Mouse (Mus musculus) embryonic facial prominence, embryonic 14.5 days (tissue): ENCODE results near the gene Olfr1395. TPM values are rescaled to one million over a fixed set of nuclear protein-coding genes. Genes with fewer than 3 reads are reported as not detected.
A peak's percentile ranks its signal among the peaks of the same experiment; 100 is the strongest.

ENCODE experiments used
- ATAC-seq: fragments of 200-750 bp; cut with Nextera tagmentation; 2 replicates; pipeline ENCODE4 v1.8.0; 2017; ENCODE audit warnings: low read depth, moderate number of reproducible peaks, moderate TSS enrichment
- DNase-seq: peaks from one replicate; pipeline ENCODE4 v3.0.0-alpha.2; 2015; ENCODE audit warnings: low spot score
- H3K27ac ChIP-seq: fragments of 300-500 bp; sonication (generic); replicated peaks from 2 replicates; pipeline ENCODE4 v1.5.1; 2014; ENCODE audit warnings: low read depth, mild to moderate bottlenecking, low read length, moderate library complexity
- H3K27me3 ChIP-seq: fragments of 300-500 bp; sonication (generic); replicated peaks from 2 replicates; pipeline ENCODE4 v1.6.1; 2014; ENCODE audit warnings: low read length; ENCODE audit not compliant: control insufficient read depth, insufficient read depth
- H3K36me3 ChIP-seq: fragments of 300-500 bp; sonication (generic); 2 replicates; pipeline ENCODE4 v1.6.1; 2014; ENCODE audit warnings: low read length, mixed read lengths; ENCODE audit not compliant: control insufficient read depth, insufficient read depth
- H3K4me1 ChIP-seq: fragments of 300-500 bp; sonication (generic); 2 replicates; pipeline ENCODE4 v1.6.1; 2014; ENCODE audit warnings: antibody characterized with exemption, low read length; ENCODE audit not compliant: control insufficient read depth, insufficient read depth
- H3K4me2 ChIP-seq: fragments of 300-500 bp; sonication (generic); 2 replicates; pipeline ENCODE4 v1.6.1; 2014; ENCODE audit warnings: low read depth, mild to moderate bottlenecking, low read length, moderate library complexity, mixed read lengths
- H3K4me3 ChIP-seq: fragments of 300-500 bp; sonication (generic); 2 replicates; pipeline ENCODE4 v1.5.1; 2014; ENCODE audit warnings: low read depth, mild to moderate bottlenecking, low read length
- H3K9ac ChIP-seq: fragments of 300-500 bp; sonication (generic); 2 replicates; pipeline ENCODE4 v1.6.1; 2014; ENCODE audit warnings: low read depth, mild to moderate bottlenecking, low read length, moderate library complexity, mixed read lengths
- H3K9me3 ChIP-seq: fragments of 300-500 bp; sonication (generic); 2 replicates; pipeline ENCODE4 v1.6.1; 2016; ENCODE audit warnings: low read length; ENCODE audit not compliant: control insufficient read depth
- WGBS: fragments of 180-500 bp; shearing (Covaris S2); extraction: QIAGEN DNeasy Blood & Tissue Kit; methylation state at CpG from one replicate; pipeline ENCODE4 v1.1.7; 2014; 5-methylcytosine and 5-hydroxymethylcytosine counted together
- polyA plus RNA-seq: library from polyadenylated mRNA; unstranded; fragments of >200 nt; fragmentation: Nextera tagmentation; extraction: Ambion mirVana; gene quantifications from 2 replicates; pipeline ENCODE4 v1.2.1, GENCODE M21; 2014

Gene Olfr1395
- polyA plus RNA-seq = 0.10 and 0.35 TPM in 2 replicates

DNA sequence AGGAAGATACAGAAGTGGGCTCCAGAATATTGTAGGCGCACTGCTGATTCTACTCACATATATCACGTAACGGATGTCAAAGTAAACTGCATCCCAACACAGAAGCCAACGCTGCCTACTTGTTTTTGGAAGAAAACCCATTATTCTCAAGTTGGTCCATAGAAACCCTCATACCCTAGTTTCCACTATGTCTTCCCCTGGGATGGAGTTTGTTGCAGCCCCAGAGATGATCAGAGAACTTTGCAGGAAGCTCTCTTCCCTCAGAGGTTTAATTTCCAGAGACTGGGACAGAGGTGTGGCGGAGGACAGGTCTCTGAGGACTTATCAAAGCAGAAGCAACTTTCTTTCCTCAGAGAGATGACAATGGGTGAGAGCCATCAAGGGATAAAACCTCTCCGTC is at the start of gene Olfr1395:
Gene Olfr1395, plus strand, starts transcription at position 301 of the 400 bp plus-strand sequence.
- 89% methylated on average over 6 of the region's 6 CpGs for WGBS

GRCm38 (mm10) chr11:49092786-49093185 is 49.3 kb upstream of the Olfr1395 start:
- no peak overlapping the region for H3K27ac ChIP-seq
- no peaks in the 10 kb centered on the region for H3K36me3 ChIP-seq
- no peak overlapping the region for H3K4me2 ChIP-seq
- H3K4me1 ChIP-seq = peaks cover 8% of the 10 kb centered on the region; the same call in 1 of the 2 replicates
- no peak overlapping the region for H3K4me3 ChIP-seq
- no peak overlapping the region for H3K9ac ChIP-seq
- ATAC-seq = no peak
- no peak for DNase-seq
- no peaks in the 10 kb centered on the region for H3K27me3 ChIP-seq
- no peaks in the 10 kb centered on the region for H3K9me3 ChIP-seq
- 87% methylated on average over 2 of the region's 2 CpGs for WGBS

More for the DNA sequence above, at the start of gene Olfr1395:
- no peak for DNase-seq
- H3K27ac ChIP-seq = no peak within 1 kb of the TSS
- H3K27me3 ChIP-seq = no peaks in the 10 kb centered on the region
- no peak within 1 kb of the TSS for H3K4me2 ChIP-seq
- ATAC-seq = no peak
- no peaks in the 10 kb centered on the region for H3K4me1 ChIP-seq
- H3K9me3 ChIP-seq = no peaks in the 10 kb centered on the region
- H3K9ac ChIP-seq = no peak within 1 kb of the TSS
- no peaks in the 10 kb centered on the region for H3K36me3 ChIP-seq
- H3K4me3 ChIP-seq = no peak within 1 kb of the TSS

DNA sequence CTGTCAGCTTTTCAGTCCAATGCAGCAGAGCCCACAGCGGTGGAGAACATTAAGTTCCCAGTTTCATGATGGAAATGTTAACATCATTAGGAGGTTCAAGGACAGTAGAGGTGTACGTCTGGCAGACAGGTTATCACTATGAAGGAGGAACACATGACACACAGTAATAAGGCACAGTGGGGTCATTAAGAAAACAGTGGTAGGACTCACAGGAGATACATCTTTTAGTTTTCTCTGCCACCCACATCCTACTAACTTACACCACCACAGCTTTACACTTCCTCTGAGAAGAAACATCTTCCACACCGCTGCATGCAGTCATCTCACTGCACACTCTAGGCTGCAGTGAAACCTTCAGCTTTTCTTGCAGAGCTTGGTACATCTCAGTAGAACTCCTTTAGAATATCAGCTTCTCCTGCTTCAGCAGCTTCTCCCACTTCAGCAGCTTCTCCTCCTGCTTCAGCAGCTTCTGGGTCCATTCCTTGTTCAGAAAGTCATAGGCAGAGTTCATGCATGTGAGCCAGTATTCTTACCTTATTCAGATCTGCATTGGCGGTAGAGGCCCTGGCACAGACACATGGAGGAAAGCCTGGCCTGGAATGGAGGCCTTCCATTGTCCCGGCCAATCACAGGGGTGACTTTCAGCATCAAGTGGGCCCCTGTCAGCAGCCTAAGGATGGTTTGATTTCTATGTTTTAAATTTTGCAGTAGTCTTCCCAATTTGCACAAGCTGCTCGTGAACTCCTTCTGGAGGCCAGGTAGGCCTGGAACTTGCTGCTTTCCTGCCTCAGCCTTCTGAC is 48.0 kb upstream of the Olfr1395 start:
- Histone ChIP-seq H3K4me1 (no peaks in the 10 kb centered on the region), H3K4me3 (no peak overlapping the region), H3K36me3 (no peaks in the 10 kb centered on the region), H3K4me2 (no peak overlapping the region), H3K9me3 (no peaks in the 10 kb centered on the region), H3K9ac (no peak overlapping the region), H3K27ac (no peak overlapping the region), H3K27me3 (no peaks in the 10 kb centered on the region)
- no peak for DNase-seq
- 83% methylated on average over 6 of the region's 6 CpGs for WGBS
- ATAC-seq = no peak

DNA sequence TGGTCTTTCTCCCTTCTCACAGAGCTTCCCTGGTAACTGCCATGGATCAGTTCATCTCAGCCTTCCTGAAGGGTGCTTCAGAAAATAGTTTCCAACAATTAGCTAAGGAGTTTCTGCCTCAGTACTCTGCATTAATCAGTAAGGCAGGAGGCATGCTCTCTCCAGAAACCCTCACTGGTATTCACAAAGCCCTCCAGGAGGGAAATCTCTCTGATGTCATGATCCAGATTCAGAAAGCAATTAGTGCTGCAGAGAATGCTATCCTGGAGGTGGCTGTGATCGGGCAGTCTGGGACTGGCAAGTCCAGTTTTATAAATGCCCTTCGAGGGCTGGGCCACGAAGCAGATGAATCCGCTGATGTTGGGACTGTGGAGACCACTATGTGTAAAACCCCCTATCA is 46.7 kb upstream of the Olfr1395 start:
- Histone ChIP-seq H3K27ac (no peak overlapping the region), H3K4me2 (no peak overlapping the region), H3K4me1 (no peaks in the 10 kb centered on the region), H3K27me3 (no peaks in the 10 kb centered on the region), H3K36me3 (no peaks in the 10 kb centered on the region), H3K9me3 (no peaks in the 10 kb centered on the region), H3K9ac (no peak overlapping the region), H3K4me3 (no peak overlapping the region)
- no peak for ATAC-seq
- WGBS = 92% methylated on average over 4 of the region's 4 CpGs
- DNase-seq = no peak

GRCm38 (mm10) chr11:49100409-49100808 is 41.7 kb upstream of the Olfr1395 start:
- no peak for ATAC-seq
- H3K27me3 ChIP-seq = no peaks in the 10 kb centered on the region
- H3K36me3 ChIP-seq = no peaks in the 10 kb centered on the region
- DNase-seq = no peak
- H3K27ac ChIP-seq = no peak overlapping the region
- no peaks in the 10 kb centered on the region for H3K9me3 ChIP-seq
- no peak overlapping the region for H3K9ac ChIP-seq
- WGBS = 79% methylated on average over 3 of the region's 3 CpGs
- H3K4me1 ChIP-seq = no peaks in the 10 kb centered on the region
- H3K4me3 ChIP-seq = no peak overlapping the region
- no peak overlapping the region for H3K4me2 ChIP-seq

DNA sequence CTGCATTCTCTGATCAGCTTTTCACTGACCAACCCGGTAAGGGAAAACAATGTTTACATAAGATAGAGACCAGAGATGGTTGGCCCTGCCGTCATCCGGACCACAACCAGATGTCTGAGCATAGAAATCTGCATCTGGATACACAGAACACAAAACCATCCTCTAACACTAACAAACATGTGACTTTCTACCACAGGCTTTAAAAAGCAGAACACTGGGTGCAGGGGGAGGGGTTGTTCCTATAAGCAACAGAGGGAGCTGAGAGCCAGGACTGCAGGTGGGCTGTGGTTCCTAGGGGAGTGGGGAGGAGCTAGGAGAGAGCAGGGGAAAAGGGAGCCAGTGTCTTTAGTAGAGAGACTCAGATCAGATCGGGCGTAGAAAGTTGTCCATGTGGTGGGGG is 40.6 kb upstream of the Olfr1395 start:
- H3K36me3 ChIP-seq = no peaks in the 10 kb centered on the region
- H3K9me3 ChIP-seq = no peaks in the 10 kb centered on the region
- H3K4me3 ChIP-seq = no peak overlapping the region
- H3K4me2 ChIP-seq = no peak overlapping the region
- H3K4me1 ChIP-seq = no peaks in the 10 kb centered on the region
- DNase-seq = no peak
- H3K9ac ChIP-seq = no peak overlapping the region
- no peaks in the 10 kb centered on the region for H3K27me3 ChIP-seq
- ATAC-seq = no peak
- no peak overlapping the region for H3K27ac ChIP-seq
- whole genome bisulfite sequencing = 40% methylated on average over 5 of the region's 5 CpGs

- Histone ChIP-seq H3K9ac (no peak overlapping the region), H3K4me2 (no peak overlapping the region), H3K9me3 (no peaks in the 10 kb centered on the region), H3K36me3 (no peaks in the 10 kb centered on the region), H3K27me3 (no peaks in the 10 kb centered on the region), H3K4me3 (no peak overlapping the region), H3K4me1 (no peaks in the 10 kb centered on the region), H3K27ac (no peak overlapping the region)
- ATAC-seq (peak; percentile 65; the same call in 1 of the 2 replicates), DNase-seq (peak; percentile 89)
- WGBS = 14% methylated on average over 8 of the region's 8 CpGs
Observed at GRCm38 (mm10) chr11:49103047-49103693, 38.9 kb upstream of the Olfr1395 start.

DNA sequence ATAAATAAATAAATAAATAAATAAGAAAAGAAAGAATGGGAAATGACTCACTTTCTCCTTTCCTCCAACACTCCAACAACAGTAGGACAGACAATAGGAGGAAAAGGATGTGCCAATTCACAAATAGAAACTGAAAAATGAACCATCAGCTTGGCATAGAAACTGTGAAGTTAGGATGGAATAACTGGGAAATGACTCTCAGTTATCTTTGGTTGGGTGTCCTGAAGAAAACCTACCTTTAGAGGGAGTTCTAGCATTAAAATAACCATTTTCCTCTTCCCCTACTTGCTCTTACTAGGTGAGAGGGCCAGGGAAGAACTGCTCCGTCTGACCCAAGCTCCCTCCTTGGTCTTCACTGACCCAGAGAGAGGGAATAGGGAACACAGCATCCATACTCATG is 36.3 kb upstream of the Olfr1395 start:
- H3K9ac ChIP-seq = no peak overlapping the region
- H3K4me1 ChIP-seq = no peaks in the 10 kb centered on the region
- 71% methylated on average over 1 of the region's 1 CpGs for WGBS
- H3K27me3 ChIP-seq = no peaks in the 10 kb centered on the region
- H3K36me3 ChIP-seq = no peaks in the 10 kb centered on the region
- no peak for ATAC-seq
- H3K9me3 ChIP-seq = no peaks in the 10 kb centered on the region
- no peak overlapping the region for H3K4me2 ChIP-seq
- no peak for DNase-seq
- no peak overlapping the region for H3K4me3 ChIP-seq
- H3K27ac ChIP-seq = no peak overlapping the region
